Mouse (Mus musculus) liver, postnatal 0 days (tissue): ENCODE results near the gene Stra6l.

Experiments used
- CTCF ChIP-seq: sonication (generic); IDR thresholded peaks from 2 replicates; pipeline ENCODE4 v1.5.1; 2016; ENCODE audit warnings: antibody characterized with exemption, low read depth
- EP300 ChIP-seq: IDR thresholded peaks from 2 replicates; pipeline ENCODE4 v1.6.1; 2016; ENCODE audit warnings: antibody characterized with exemption, low read depth, mild to moderate bottlenecking

DNA sequence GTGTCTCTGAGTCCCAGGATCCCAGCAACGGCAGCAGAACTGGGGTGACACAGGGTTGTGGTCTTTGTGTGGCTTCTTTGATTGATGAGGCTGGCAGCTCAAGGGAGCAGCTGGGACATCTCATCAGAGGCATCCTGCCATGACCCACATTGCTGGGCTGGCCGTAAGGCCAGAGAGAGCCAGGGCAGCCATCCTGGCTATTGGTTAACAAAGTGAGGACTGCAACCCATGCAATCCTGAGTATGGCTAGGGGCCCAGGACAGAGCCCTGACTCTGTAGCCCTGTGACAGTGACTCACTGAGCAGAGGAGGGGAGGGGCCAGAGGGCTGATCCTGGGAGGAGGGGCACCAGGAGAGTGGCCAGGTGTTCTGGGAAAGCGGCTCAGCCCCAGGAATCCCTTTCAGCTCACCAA lies 3.2 kb downstream of the Stra6l start:
- TF ChIP-seq CTCF (no peak), EP300 (peak; percentile 28; the same call in 1 of the 2 replicates)
